20 mouse cellular contexts compared by ENCODE assay signal in the genomic region with DNA sequence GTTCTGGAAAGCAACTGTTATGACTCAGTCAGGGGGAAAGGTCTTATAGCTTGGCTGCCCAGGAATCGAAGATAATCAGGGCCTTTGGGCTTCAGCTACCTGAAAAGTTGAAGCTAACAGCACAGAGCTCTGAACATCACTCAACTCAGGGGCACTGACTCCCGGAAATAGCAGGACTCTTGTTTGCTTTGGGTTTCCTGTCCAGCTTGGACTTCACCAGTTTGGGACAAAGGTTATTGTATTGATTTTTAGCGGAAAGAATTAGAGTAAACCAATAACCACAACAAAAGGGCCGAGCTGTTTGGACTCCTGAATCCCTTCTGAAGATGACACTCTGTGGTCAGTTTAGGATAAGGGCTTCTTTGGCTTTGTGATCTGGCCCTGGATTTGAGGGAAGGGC. TPM values are rescaled to one million over a fixed set of nuclear protein-coding genes. Genes with fewer than 3 reads are reported as not detected.
"Had no signal": no experiment of that assay in that cellular context is flagged by ENCODE, and none has a peak within 500 bp of the region (broad histone marks: within the 10 kb centered on the region; RNA-seq: fewer than 3 reads in every experiment).

No protein-coding gene starts in this region.

- H3K4me1 ChIP-seq: intestine, embryonic 15.5 days; limb, embryonic 10.5 days; limb, embryonic 13.5 days; liver, embryonic 15.5 days; megakaryocyte, embryonic 14.5 days; midbrain, embryonic 10.5 days had no signal

- H3K27me3 ChIP-seq: intestine, embryonic 15.5 days; limb, embryonic 13.5 days; liver, embryonic 15.5 days; megakaryocyte, embryonic 14.5 days had no signal

- DNase-seq: kidney, adult 18-20 months; kidney, adult 9 months; kidney, postnatal 14 days; kidney, postnatal 4 days; lung, embryonic 14.5 days; midbrain, embryonic 14.5 days; right cerebral cortex, adult 18-20 months; right cerebral cortex, postnatal 14 days; right cerebral cortex, postnatal 4 days; thymus, adult 2 months; thymus, postnatal 14 days had no signal

- H3K9ac ChIP-seq: intestine, embryonic 15.5 days; limb, embryonic 13.5 days; liver, embryonic 15.5 days; lung, embryonic 14.5 days had no signal

- H3K9me3 ChIP-seq: intestine, embryonic 15.5 days; limb, embryonic 10.5 days; liver, embryonic 15.5 days had no signal

- H3K27ac ChIP-seq: intestine, embryonic 15.5 days; limb, embryonic 10.5 days; limb, embryonic 13.5 days; liver, embryonic 15.5 days; macrophage; midbrain, embryonic 10.5 days; stomach, postnatal 0 days had no signal

- H3K4me2 ChIP-seq: intestine, embryonic 15.5 days; limb, embryonic 13.5 days; liver, embryonic 15.5 days; lung, embryonic 14.5 days had no signal

- H3K36me3 ChIP-seq: intestine, embryonic 15.5 days; limb, embryonic 10.5 days; limb, embryonic 13.5 days; liver, embryonic 15.5 days; midbrain, embryonic 10.5 days had no signal

- H3K4me3 ChIP-seq: intestine, embryonic 15.5 days; limb, embryonic 10.5 days; limb, embryonic 13.5 days; liver, embryonic 15.5 days; megakaryocyte, embryonic 14.5 days; midbrain, embryonic 10.5 days had no signal

- ATAC-seq: intestine, embryonic 15.5 days; lung, postnatal 0 days had no signal

RNA-seq across cellular contexts. Expression of gene Sall1, which starts 53.4 kb away (rescaled TPM):
- polyA plus RNA-seq: macrophage had no signal
